Mouse (Mus musculus) stomach, postnatal 0 days (tissue): ENCODE measurements at regions not wholly inside any gene's neighbourhood (a gene's known extent, or its start where the extent isn't known, plus 50 kb on each side); places are given as distances from the start of the nearest gene placed in this dataset.

Experiments
- CTCF ChIP-seq: IDR thresholded peaks from 2 replicates; pipeline ENCODE4 v1.5.1; 2016; ENCODE audit warnings: antibody characterized with exemption, low read depth, mild to moderate bottlenecking, moderate library complexity
- EP300 ChIP-seq: optimal IDR thresholded peaks from 2 replicates; pipeline ENCODE3; 2016; ENCODE audit warnings: antibody characterized with exemption

DNA sequence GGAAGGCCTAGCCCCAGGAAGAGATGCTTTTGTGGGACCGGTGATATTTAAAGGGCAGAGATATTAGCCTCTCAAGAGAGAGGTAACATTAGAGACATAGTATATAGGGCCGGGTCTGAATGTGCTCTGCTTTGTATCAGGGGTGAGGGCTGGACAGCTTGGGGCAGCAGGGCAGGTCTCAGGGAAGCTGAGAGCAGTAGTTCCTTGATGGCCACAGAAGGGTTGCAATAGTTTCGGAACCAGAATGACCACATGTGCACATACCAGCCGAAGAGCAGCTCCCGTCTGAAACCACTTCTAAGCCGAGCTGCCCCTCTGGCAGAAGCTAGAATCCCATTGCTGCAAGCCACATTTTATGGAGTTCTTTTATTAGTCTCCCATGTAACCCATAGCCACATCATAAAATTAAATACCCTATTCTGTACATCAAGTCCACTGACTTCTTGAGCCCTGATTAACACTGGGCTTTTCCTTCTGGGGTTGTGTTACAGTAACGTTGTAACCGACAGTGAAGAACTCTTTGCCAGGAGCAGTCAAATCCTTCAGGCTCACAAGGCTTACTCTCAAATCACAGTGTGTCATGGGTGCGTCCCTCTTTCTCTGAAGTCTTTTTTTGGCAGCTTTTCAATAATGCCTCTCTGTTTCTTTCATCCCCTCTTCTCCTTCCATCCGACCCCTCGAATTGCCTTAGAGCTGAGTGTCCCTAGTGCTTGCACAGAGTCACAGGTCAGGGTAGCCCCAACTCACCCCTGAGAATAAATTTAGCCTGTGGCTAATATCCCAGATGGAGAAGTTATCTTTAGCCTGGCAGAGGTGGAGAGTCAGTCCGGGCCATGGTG is 124.1 kb upstream of the Hes1 start:
- TF ChIP-seq CTCF (no peak), EP300 (no peak)
